Mouse (Mus musculus) ES-E14 (cell line): ENCODE measurements around the gene Hdac7.

Source experiments
- CHD2 ChIP-seq: IDR thresholded peaks from 2 replicates; pipeline ENCODE4 v1.6.1; 2014; ENCODE audit warnings: mild to moderate bottlenecking, low read depth, low read length, inconsistent platforms
- ZNF384 ChIP-seq: IDR thresholded peaks from 2 replicates; pipeline ENCODE4 v1.6.1; 2012; ENCODE audit warnings: low read depth, low read length, inconsistent platforms

DNA sequence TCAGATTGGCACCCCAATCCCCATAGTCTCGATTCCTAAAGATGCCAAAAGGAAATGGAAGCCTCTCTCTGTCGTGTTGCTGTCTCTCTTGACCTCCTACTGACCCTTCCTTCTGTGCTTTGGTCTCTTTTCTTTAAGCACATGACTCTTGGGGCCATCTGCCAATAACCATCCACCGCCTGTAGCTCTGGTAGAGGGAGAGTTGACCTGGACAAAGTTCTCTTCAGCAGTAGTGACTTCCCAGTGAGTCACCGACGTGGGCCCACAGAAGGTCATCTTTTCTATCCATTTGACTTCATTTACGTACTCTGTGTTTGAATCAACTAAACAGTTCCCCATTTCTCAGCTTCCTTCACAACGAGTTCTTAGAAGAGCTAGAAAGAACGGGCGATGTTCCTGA, 36.1 kb upstream of the Hdac7 start:
- TF ChIP-seq ZNF384, result no peak
- no peak for TF ChIP-seq CHD2
